Mouse (Mus musculus): ENCODE measurements around the gene Tnfsf13b. TPM values are rescaled to one million over a fixed set of nuclear protein-coding genes. Genes with fewer than 3 reads are reported as not detected.

Gene Tnfsf13b
- polyA plus RNA-seq, 1 experiment from 2014 or later, result not detected

GRCm38 (mm10) chr8:10051576-10051975, 45.3 kb downstream of the Tnfsf13b start:
- H3K36me3 ChIP-seq (replicated peaks; ENCODE audit: control insufficient read depth, insufficient read depth, low read depth, low read length), result no peaks in the 10 kb centered on the region
- 73% methylated on average over 3 of the region's 3 CpGs for WGBS
- DNase-seq (ENCODE audit: low spot score) (no peak), ATAC-seq (replicated peaks; ENCODE audit: insufficient number of reproducible peaks, low FRiP score, low TSS enrichment, low read depth) (no peak)
- H3K9me3 ChIP-seq (replicated peaks; ENCODE audit: control insufficient read depth, low read length), result no peaks in the 10 kb centered on the region
- no peaks in the 10 kb centered on the region for H3K27me3 ChIP-seq (ENCODE audit: control insufficient read depth, insufficient read depth, low read length)
- no peak overlapping the region for H3K27ac ChIP-seq (replicated peaks; ENCODE audit: low read depth, low read length)
- H3K4me2 ChIP-seq (ENCODE audit: low read depth, low read length), result no peak overlapping the region
- H3K9ac ChIP-seq (replicated peaks; ENCODE audit: low read length), result no peak overlapping the region
- no peaks in the 10 kb centered on the region for H3K4me1 ChIP-seq (ENCODE audit: control insufficient read depth, insufficient read depth, low read length)
- no peak overlapping the region for H3K4me3 ChIP-seq (ENCODE audit: low read depth, low read length)

- no peak overlapping the region for H3K4me3 ChIP-seq (ENCODE audit: low read depth, low read length)
- H3K36me3 ChIP-seq (replicated peaks; ENCODE audit: control insufficient read depth, insufficient read depth, low read depth, low read length), result no peaks in the 10 kb centered on the region
- DNase-seq (ENCODE audit: low spot score), result peak; percentile 47
- H3K4me1 ChIP-seq (ENCODE audit: control insufficient read depth, insufficient read depth, low read length), result no peaks in the 10 kb centered on the region
- no peak overlapping the region for H3K9ac ChIP-seq (replicated peaks; ENCODE audit: low read length)
- WGBS, result 22% methylated on average over 3 of the region's 3 CpGs
- H3K27ac ChIP-seq (replicated peaks; ENCODE audit: low read depth, low read length), result no peak overlapping the region
- no peak overlapping the region for H3K4me2 ChIP-seq (ENCODE audit: low read depth, low read length)
- no peaks in the 10 kb centered on the region for H3K27me3 ChIP-seq (ENCODE audit: control insufficient read depth, insufficient read depth, low read length)
- no peaks in the 10 kb centered on the region for H3K9me3 ChIP-seq (replicated peaks; ENCODE audit: control insufficient read depth, low read length)
- no peak for ATAC-seq (replicated peaks; ENCODE audit: insufficient number of reproducible peaks, low FRiP score, low TSS enrichment, low read depth)
Observed at GRCm38 (mm10) chr8:10053571-10053990, 47.3 kb downstream of the Tnfsf13b start.

GRCm38 (mm10) chr8:10061001-10061400, 54.7 kb downstream of the Tnfsf13b start:
- 52% methylated on average over 1 of the region's 1 CpGs for WGBS
- DNase-seq (ENCODE audit: low spot score), result no peak
- no peaks in the 10 kb centered on the region for H3K9me3 ChIP-seq (replicated peaks; ENCODE audit: control insufficient read depth, low read length)
- H3K4me3 ChIP-seq (ENCODE audit: low read depth, low read length), result no peak overlapping the region
- no peak overlapping the region for H3K9ac ChIP-seq (replicated peaks; ENCODE audit: low read length)
- no peaks in the 10 kb centered on the region for H3K27me3 ChIP-seq (ENCODE audit: control insufficient read depth, insufficient read depth, low read length)
- H3K4me1 ChIP-seq (ENCODE audit: control insufficient read depth, insufficient read depth, low read length), result no peaks in the 10 kb centered on the region
- H3K4me2 ChIP-seq (ENCODE audit: low read depth, low read length), result no peak overlapping the region
- ATAC-seq (replicated peaks; ENCODE audit: insufficient number of reproducible peaks, low FRiP score, low TSS enrichment, low read depth), result no peak
- no peak overlapping the region for H3K27ac ChIP-seq (replicated peaks; ENCODE audit: low read depth, low read length)
- no peaks in the 10 kb centered on the region for H3K36me3 ChIP-seq (replicated peaks; ENCODE audit: control insufficient read depth, insufficient read depth, low read depth, low read length)

GRCm38 (mm10) chr8:10066906-10067305, 60.6 kb downstream of the Tnfsf13b start:
- no peak overlapping the region for H3K27ac ChIP-seq (replicated peaks; ENCODE audit: low read depth, low read length)
- H3K4me2 ChIP-seq (ENCODE audit: low read depth, low read length), result no peak overlapping the region
- WGBS, result 82% methylated on average over 11 of the region's 11 CpGs
- no peaks in the 10 kb centered on the region for H3K9me3 ChIP-seq (replicated peaks; ENCODE audit: control insufficient read depth, low read length)
- no peak overlapping the region for H3K4me3 ChIP-seq (ENCODE audit: low read depth, low read length)
- H3K9ac ChIP-seq (replicated peaks; ENCODE audit: low read length), result no peak overlapping the region
- ATAC-seq (replicated peaks; ENCODE audit: insufficient number of reproducible peaks, low FRiP score, low TSS enrichment, low read depth) (no peak), DNase-seq (ENCODE audit: low spot score) (no peak)
- no peaks in the 10 kb centered on the region for H3K36me3 ChIP-seq (replicated peaks; ENCODE audit: control insufficient read depth, insufficient read depth, low read depth, low read length)
- H3K27me3 ChIP-seq (ENCODE audit: control insufficient read depth, insufficient read depth, low read length), result no peaks in the 10 kb centered on the region
- H3K4me1 ChIP-seq (ENCODE audit: control insufficient read depth, insufficient read depth, low read length), result no peaks in the 10 kb centered on the region

GRCm38 (mm10) chr8:10067775-10068174, 61.5 kb downstream of the Tnfsf13b start:
- no peaks in the 10 kb centered on the region for H3K27me3 ChIP-seq (ENCODE audit: control insufficient read depth, insufficient read depth, low read length)
- H3K9ac ChIP-seq (replicated peaks; ENCODE audit: low read length), result no peak overlapping the region
- no peak overlapping the region for H3K4me3 ChIP-seq (ENCODE audit: low read depth, low read length)
- H3K27ac ChIP-seq (replicated peaks; ENCODE audit: low read depth, low read length), result no peak overlapping the region
- H3K36me3 ChIP-seq (replicated peaks; ENCODE audit: control insufficient read depth, insufficient read depth, low read depth, low read length), result no peaks in the 10 kb centered on the region
- no peaks in the 10 kb centered on the region for H3K4me1 ChIP-seq (ENCODE audit: control insufficient read depth, insufficient read depth, low read length)
- ATAC-seq (replicated peaks; ENCODE audit: insufficient number of reproducible peaks, low FRiP score, low TSS enrichment, low read depth), result no peak
- no peak overlapping the region for H3K4me2 ChIP-seq (ENCODE audit: low read depth, low read length)
- DNase-seq (ENCODE audit: low spot score), result no peak
- H3K9me3 ChIP-seq (replicated peaks; ENCODE audit: control insufficient read depth, low read length), result no peaks in the 10 kb centered on the region
- WGBS, result 88% methylated on average over 7 of the region's 7 CpGs

GRCm38 (mm10) chr8:10072347-10072746, 66.1 kb downstream of the Tnfsf13b start:
- H3K4me2 ChIP-seq (ENCODE audit: low read depth, low read length), result no peak overlapping the region
- H3K36me3 ChIP-seq (replicated peaks; ENCODE audit: control insufficient read depth, insufficient read depth, low read depth, low read length), result no peaks in the 10 kb centered on the region
- H3K27ac ChIP-seq (replicated peaks; ENCODE audit: low read depth, low read length), result no peak overlapping the region
- no peaks in the 10 kb centered on the region for H3K9me3 ChIP-seq (replicated peaks; ENCODE audit: control insufficient read depth, low read length)
- DNase-seq (ENCODE audit: low spot score) (no peak), ATAC-seq (replicated peaks; ENCODE audit: insufficient number of reproducible peaks, low FRiP score, low TSS enrichment, low read depth) (no peak)
- no peak overlapping the region for H3K4me3 ChIP-seq (ENCODE audit: low read depth, low read length)
- H3K9ac ChIP-seq (replicated peaks; ENCODE audit: low read length), result no peak overlapping the region
- 90% methylated on average over 2 of the region's 2 CpGs for WGBS
- no peaks in the 10 kb centered on the region for H3K4me1 ChIP-seq (ENCODE audit: control insufficient read depth, insufficient read depth, low read length)
- H3K27me3 ChIP-seq (ENCODE audit: control insufficient read depth, insufficient read depth, low read length), result no peaks in the 10 kb centered on the region

Other genes with a start within 250 kb of the Tnfsf13b start
- gene Fam155a, start 235.3 kb upstream of the Tnfsf13b start, polyA plus RNA-seq (2014; fragmentation: Nextera tagmentation; extraction: Ambion mirVana), result 0.83 and 1.1 TPM in 2 replicates
- not detected in 2 replicates for gene Gm10217, start 142.2 kb upstream of the Tnfsf13b start, polyA plus RNA-seq (2014; fragmentation: Nextera tagmentation; extraction: Ambion mirVana)
- gene Lig4, start 28.8 kb upstream of the Tnfsf13b start, polyA plus RNA-seq (2014; fragmentation: Nextera tagmentation; extraction: Ambion mirVana), result 9.2 and 9.9 TPM in 2 replicates
- gene Abhd13, start 28.8 kb upstream of the Tnfsf13b start, polyA plus RNA-seq (2014; fragmentation: Nextera tagmentation; extraction: Ambion mirVana), result 22.0 and 25.6 TPM in 2 replicates
- 0.81 TPM in 2 replicates for gene Myo16, start 147.4 kb downstream of the Tnfsf13b start, polyA plus RNA-seq (2014; fragmentation: Nextera tagmentation; extraction: Ambion mirVana)

All from embryonic facial prominence, embryonic 11.5 days (tissue).